Mouse (Mus musculus) neural tube, embryonic 11.5 days (tissue): ENCODE data around the gene Prkg1. TPM values are rescaled to one million over a fixed set of nuclear protein-coding genes. Genes with fewer than 3 reads are reported as not detected.

ENCODE experiments used
- ATAC-seq: fragments of 200-750 bp; cut with Nextera tagmentation; 2 replicates; pipeline ENCODE4 v1.8.0; 2017; ENCODE audit warnings: moderate number of reproducible peaks, mild to moderate bottlenecking, moderate TSS enrichment, moderate library complexity; ENCODE audit not compliant: insufficient read depth, low FRiP score, low TSS enrichment
- DNase-seq: peaks from one replicate; pipeline ENCODE4 v3.0.0-alpha.2; 2015; ENCODE audit warnings: low spot score
- H3K27ac ChIP-seq: fragments of 300-500 bp; sonication (generic); 2 replicates; pipeline ENCODE4 v1.5.1; 2014; ENCODE audit warnings: low read depth, mild to moderate bottlenecking, low read length
- H3K27me3 ChIP-seq: fragments of 300-500 bp; sonication (generic); 2 replicates; pipeline ENCODE4 v1.6.1; 2014; ENCODE audit warnings: mild to moderate bottlenecking, low read length, mixed read lengths; ENCODE audit not compliant: control insufficient read depth, insufficient read depth
- H3K36me3 ChIP-seq: fragments of 300-500 bp; sonication (generic); 2 replicates; pipeline ENCODE4 v1.6.1; 2014; ENCODE audit warnings: mild to moderate bottlenecking, low read length, moderate library complexity, mixed read lengths; ENCODE audit not compliant: control insufficient read depth, insufficient read depth
- H3K4me1 ChIP-seq: fragments of 300-500 bp; sonication (generic); 2 replicates; pipeline ENCODE4 v1.6.1; 2014; ENCODE audit warnings: low read length, mixed read lengths; ENCODE audit not compliant: control insufficient read depth, insufficient read depth
- H3K4me2 ChIP-seq: fragments of 300-500 bp; sonication (generic); 2 replicates; pipeline ENCODE4 v1.6.1; 2014; ENCODE audit warnings: low read depth, mild to moderate bottlenecking, moderate library complexity
- H3K4me3 ChIP-seq: fragments of 300-500 bp; sonication (generic); 2 replicates; pipeline ENCODE4 v1.5.1; 2014; ENCODE audit warnings: low read depth, low read length
- H3K9ac ChIP-seq: fragments of 300-500 bp; sonication (generic); 2 replicates; pipeline ENCODE4 v1.6.1; 2014; ENCODE audit warnings: mild to moderate bottlenecking, low read length
- H3K9me3 ChIP-seq: fragments of 300-500 bp; sonication (generic); 2 replicates; pipeline ENCODE4 v1.6.1; 2016; ENCODE audit warnings: low read length; ENCODE audit not compliant: control insufficient read depth
- WGBS: fragments of 180-500 bp; shearing (Covaris S2); extraction: QIAGEN DNeasy Blood & Tissue Kit; methylation state at CpG from one replicate; pipeline ENCODE4 v1.1.7; 2014; 5-methylcytosine and 5-hydroxymethylcytosine counted together
- polyA plus RNA-seq: library from polyadenylated mRNA; unstranded; fragments of >200 nt; fragmentation: Nextera tagmentation; extraction: Ambion mirVana; gene quantifications from 2 replicates; pipeline ENCODE4 v1.2.1, GENCODE M21; 2014

Prkg1 gene
- polyA plus RNA-seq, 1 experiment from 2014 or later = 8.2 TPM

GRCm38 (mm10) chr19:30563876-30564275 is 1201.0 kb downstream of the Prkg1 start:
- ATAC-seq (no peak), DNase-seq (no peak)
- Histone ChIP-seq H3K4me3 (no peak overlapping the region), H3K27ac (no peak overlapping the region), H3K36me3 (no peaks in the 10 kb centered on the region), H3K9me3 (no peaks in the 10 kb centered on the region), H3K9ac (no peak overlapping the region), H3K4me1 (no peaks in the 10 kb centered on the region), H3K27me3 (no peaks in the 10 kb centered on the region), H3K4me2 (no peak overlapping the region)
- WGBS = 85% methylated on average over 3 of the region's 3 CpGs

GRCm38 (mm10) chr19:30558024-30558423 is 1206.8 kb downstream of the Prkg1 start:
- no peak for ATAC-seq
- DNase-seq = no peak
- H3K4me2 ChIP-seq = no peak overlapping the region
- H3K9me3 ChIP-seq = no peaks in the 10 kb centered on the region
- H3K4me3 ChIP-seq = no peak overlapping the region
- H3K4me1 ChIP-seq = no peaks in the 10 kb centered on the region
- H3K27ac ChIP-seq = no peak overlapping the region
- H3K27me3 ChIP-seq = no peaks in the 10 kb centered on the region
- H3K9ac ChIP-seq = no peak overlapping the region
- H3K36me3 ChIP-seq = no peaks in the 10 kb centered on the region

- peaks cover 4% of the 10 kb centered on the region; the same call in 1 of the 2 replicates for H3K4me1 ChIP-seq
- no peaks in the 10 kb centered on the region for H3K9me3 ChIP-seq
- ATAC-seq (peak; percentile 74), DNase-seq (peak; percentile 79)
- WGBS = 1% methylated on average over 12 of the region's 12 CpGs
- H3K4me3 ChIP-seq = no peak overlapping the region
- H3K4me2 ChIP-seq = peak overlapping the region; percentile 44
- peaks cover 2% of the 10 kb centered on the region; the same call in 1 of the 2 replicates for H3K27me3 ChIP-seq
- H3K9ac ChIP-seq = peak overlapping the region; percentile 49
- no peaks in the 10 kb centered on the region for H3K36me3 ChIP-seq
- no peak overlapping the region for H3K27ac ChIP-seq
These were observed 1210.4 kb downstream of the Prkg1 start for GRCm38 (mm10) chr19:30554467-30554881.

- ATAC-seq = peak; percentile 10; the same call in 1 of the 2 replicates
- H3K36me3 ChIP-seq = no peaks in the 10 kb centered on the region
- H3K4me2 ChIP-seq = no peak overlapping the region
- WGBS = 8% methylated on average over 4 of the region's 4 CpGs
- no peaks in the 10 kb centered on the region for H3K9me3 ChIP-seq
- no peak overlapping the region for H3K9ac ChIP-seq
- H3K27ac ChIP-seq = no peak overlapping the region
- peak; percentile 14 for DNase-seq
- peaks cover 8% of the 10 kb centered on the region; the same call in 1 of the 2 replicates for H3K4me1 ChIP-seq
- no peak overlapping the region for H3K4me3 ChIP-seq
- peaks cover 9% of the 10 kb centered on the region for H3K27me3 ChIP-seq
These were observed 1211.1 kb downstream of the Prkg1 start for GRCm38 (mm10) chr19:30553740-30554139.

- peaks cover 22% of the 10 kb centered on the region for H3K27me3 ChIP-seq
- no peaks in the 10 kb centered on the region for H3K36me3 ChIP-seq
- 63% methylated on average over 8 of the region's 8 CpGs for WGBS
- no peak overlapping the region for H3K4me3 ChIP-seq
- H3K27ac ChIP-seq = no peak overlapping the region
- no peaks in the 10 kb centered on the region for H3K9me3 ChIP-seq
- no peak overlapping the region for H3K4me2 ChIP-seq
- peaks cover 10% of the 10 kb centered on the region; the same call in 1 of the 2 replicates for H3K4me1 ChIP-seq
- ATAC-seq (no peak), DNase-seq (no peak)
- no peak overlapping the region for H3K9ac ChIP-seq
These were observed 1212.6 kb downstream of the Prkg1 start for GRCm38 (mm10) chr19:30552260-30552659.

- Histone ChIP-seq H3K9ac (no peak overlapping the region; the same call in 1 of the 2 replicates), H3K9me3 (no peaks in the 10 kb centered on the region), H3K27me3 (peaks cover 30% of the 10 kb centered on the region), H3K36me3 (no peaks in the 10 kb centered on the region), H3K4me1 (peaks cover 10% of the 10 kb centered on the region; the same call in 1 of the 2 replicates), H3K4me3 (peak overlapping the region; percentile 36; the same call in 1 of the 2 replicates), H3K4me2 (peak overlapping the region; percentile 66), H3K27ac (no peak overlapping the region)
- peak; percentile 11 for DNase-seq
- ATAC-seq = 0 out of 2 replicates have a peak, but pooled peaks have one; percentile 10
- 1% methylated on average over 17 of the region's 17 CpGs for WGBS
These were observed 1214.8 kb downstream of the Prkg1 start for GRCm38 (mm10) chr19:30549854-30550647.

- Histone ChIP-seq H3K27me3 (peaks cover 30% of the 10 kb centered on the region), H3K9me3 (no peaks in the 10 kb centered on the region), H3K4me3 (peak within 1 kb of the TSS; percentile 36), H3K36me3 (no peaks in the 10 kb centered on the region), H3K27ac (no peak within 1 kb of the TSS), H3K4me2 (peak within 1 kb of the TSS; percentile 66), H3K4me1 (peaks cover 10% of the 10 kb centered on the region; the same call in 1 of the 2 replicates), H3K9ac (peak within 1 kb of the TSS; percentile 9; the same call in 1 of the 2 replicates)
- 0% methylated on average over 26 of the region's 26 CpGs for WGBS
- DNase-seq (peak; percentile 80), ATAC-seq (peak; percentile 74)
These were observed 1215.6 kb downstream of the Prkg1 start, which contains the start of gene Dkk1 for GRCm38 (mm10) chr19:30549044-30549853. TSS of gene Dkk1 (minus strand) at chr19:30549665.

GRCm38 (mm10) chr19:30548411-30549043 is 1216.3 kb downstream of the Prkg1 start:
- ATAC-seq = peak; percentile 40; the same call in 1 of the 2 replicates
- Histone ChIP-seq H3K27me3 (peaks cover 30% of the 10 kb centered on the region), H3K4me3 (peak overlapping the region; percentile 36), H3K9me3 (no peaks in the 10 kb centered on the region), H3K27ac (no peak overlapping the region), H3K9ac (no peak overlapping the region), H3K4me1 (peaks cover 10% of the 10 kb centered on the region; the same call in 1 of the 2 replicates), H3K4me2 (peak overlapping the region; percentile 66), H3K36me3 (no peaks in the 10 kb centered on the region)
- WGBS = under 1% methylated on average over 23 of the region's 23 CpGs
- peak; percentile 51 for DNase-seq
